Mouse (Mus musculus): ENCODE measurements around the gene Fam221a.
A peak's percentile ranks its signal among the peaks of the same experiment; 100 is the strongest.

DNA sequence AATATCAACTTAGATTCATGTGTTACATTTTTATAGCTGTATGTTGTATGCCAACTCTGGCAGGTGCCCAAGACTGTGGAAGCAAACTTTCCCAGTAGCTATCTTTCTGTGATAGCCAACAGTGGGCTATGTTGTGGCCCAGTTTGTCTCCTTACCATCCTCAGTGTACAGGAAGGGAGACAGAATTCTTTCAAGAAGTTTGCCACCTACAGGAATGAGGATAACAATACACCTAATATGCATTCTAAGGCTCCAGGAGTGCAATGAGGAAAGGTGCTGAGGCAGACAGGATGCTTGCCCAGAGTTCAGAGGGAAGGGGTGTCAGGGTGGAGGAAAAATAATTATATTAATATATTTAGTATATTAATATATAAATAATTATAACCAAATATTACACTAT is 7.1 kb upstream of the Fam221a start:
- TF ChIP-seq CTCF (IDR thresholded peaks at IDR 0.05; ENCODE audit: low read depth) (peak; percentile 33; the same call in 1 of the 2 replicates), EP300 (IDR thresholded peaks at IDR 0.05; ENCODE audit: low read depth) (no peak)
